Mouse (Mus musculus): ENCODE data around the gene Tgif1. TPM values are rescaled to one million over a fixed set of nuclear protein-coding genes. Genes with fewer than 3 reads are reported as not detected.
"Not testable (repeated sequence)": the region's sequence is repeated elsewhere in the genome, so short reads cannot be mapped to it uniquely, and the experiment has no call there.

The Tgif1 gene
- total and polyA plus RNA-seq, 2 experiments: 10.6 to 17.0 TPM

DNA sequence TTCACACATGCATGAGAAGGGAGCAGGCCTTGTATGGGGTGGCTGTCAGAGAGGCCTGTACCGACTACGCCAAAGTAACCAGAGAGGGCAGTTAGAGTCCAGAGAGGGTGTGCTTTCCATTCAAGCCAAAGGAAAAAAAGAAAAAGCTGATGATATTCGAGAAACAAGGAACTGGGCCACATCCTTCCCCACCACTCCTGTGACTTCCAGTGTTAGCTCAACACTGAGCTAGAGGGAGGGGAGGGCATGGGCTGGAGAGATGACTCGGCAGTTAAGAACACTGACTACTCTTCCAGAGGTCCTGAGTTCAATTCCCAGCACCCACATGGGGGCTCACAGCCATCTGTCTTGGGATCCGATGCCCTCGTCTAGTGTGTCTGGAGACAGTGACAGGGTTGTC lies 24.1 kb downstream of the Tgif1 start:
- H3K9ac ChIP-seq (ENCODE audit: low read depth, low read length): no peak overlapping the region
- H3K36me3 ChIP-seq (ENCODE audit: control insufficient read depth, insufficient read depth, low read length): no peaks in the 10 kb centered on the region
- TF ChIP-seq POLR2A (IDR thresholded peaks at IDR 0.05; ENCODE audit: extremely low read depth, insufficient read depth, low read length) (no peak), CTCF (IDR thresholded peaks at IDR 0.05; ENCODE audit: low read depth, low read length) (no peak)
- H3K4me1 ChIP-seq (ENCODE audit: control insufficient read depth, insufficient read depth, low read length): no peaks in the 10 kb centered on the region
- H3K27ac ChIP-seq (replicated peaks; ENCODE audit: insufficient read depth, low read depth, low read length): no peak overlapping the region
- WGBS: 91% methylated on average over 6 of the region's 6 CpGs
- peak; percentile 26 for DNase-seq (ENCODE audit: extremely low read depth, low read depth, low spot score)
- no peaks in the 10 kb centered on the region for H3K27me3 ChIP-seq (ENCODE audit: control insufficient read depth, insufficient read depth, low read length)
- H3K79me2 ChIP-seq (ENCODE audit: control insufficient read depth, insufficient read depth, low read length): no peaks in the 10 kb centered on the region
- H3K4me3 ChIP-seq (ENCODE audit: insufficient read depth, low read depth, low read length): no peak overlapping the region

DNA sequence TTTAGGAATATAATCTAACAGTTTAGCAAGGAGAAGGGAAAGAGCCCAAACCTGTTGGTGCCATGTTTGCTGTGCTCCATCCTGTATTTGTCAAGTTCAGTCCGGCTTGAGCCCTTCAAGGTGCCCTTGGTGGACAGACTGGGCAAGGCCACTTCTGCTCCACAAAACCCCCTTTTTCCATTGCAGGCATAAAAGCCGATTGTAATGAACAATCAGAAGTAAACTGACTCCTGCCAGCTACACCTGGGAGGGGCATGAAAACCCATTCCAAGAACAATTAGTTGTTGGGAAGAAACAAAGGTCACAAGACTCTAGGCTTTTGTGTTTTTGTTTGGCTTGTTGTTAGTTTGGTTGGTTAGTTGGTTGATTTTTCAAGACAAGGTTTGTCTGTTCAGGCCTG lies 24.8 kb downstream of the Tgif1 start:
- no peaks in the 10 kb centered on the region for H3K36me3 ChIP-seq (ENCODE audit: control insufficient read depth, insufficient read depth, low read length)
- WGBS: 87% methylated on average over 2 of the region's 2 CpGs
- no peak for DNase-seq (ENCODE audit: extremely low read depth, low read depth, low spot score)
- no peak overlapping the region for H3K9ac ChIP-seq (ENCODE audit: low read depth, low read length)
- no peaks in the 10 kb centered on the region for H3K27me3 ChIP-seq (ENCODE audit: control insufficient read depth, insufficient read depth, low read length)
- no peaks in the 10 kb centered on the region for H3K4me1 ChIP-seq (ENCODE audit: control insufficient read depth, insufficient read depth, low read length)
- H3K4me3 ChIP-seq (ENCODE audit: insufficient read depth, low read depth, low read length): no peak overlapping the region
- H3K27ac ChIP-seq (replicated peaks; ENCODE audit: insufficient read depth, low read depth, low read length): no peak overlapping the region
- TF ChIP-seq CTCF (IDR thresholded peaks at IDR 0.05; ENCODE audit: low read depth, low read length) (no peak), POLR2A (IDR thresholded peaks at IDR 0.05; ENCODE audit: extremely low read depth, insufficient read depth, low read length) (no peak)
- H3K79me2 ChIP-seq (ENCODE audit: control insufficient read depth, insufficient read depth, low read length): no peaks in the 10 kb centered on the region

DNA sequence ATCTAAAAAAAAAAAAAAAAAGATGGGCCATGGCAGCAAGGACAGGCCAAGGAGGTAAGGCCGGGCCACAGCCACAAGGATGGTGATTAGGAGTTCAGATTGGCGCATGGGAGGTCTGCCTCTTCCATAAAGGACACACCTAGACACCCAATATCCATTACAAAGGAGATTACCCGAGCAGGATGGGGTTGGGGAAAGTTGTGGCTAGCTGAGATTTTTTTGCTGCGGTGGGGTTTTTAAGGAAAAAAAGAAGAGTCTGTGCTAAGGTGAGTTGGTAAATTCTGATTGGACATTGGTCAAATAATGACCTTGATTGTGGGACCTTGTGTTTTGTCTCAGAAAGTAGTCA lies 25.2 kb downstream of the Tgif1 start:
- WGBS: 99% methylated on average over 4 of the region's 4 CpGs

DNA sequence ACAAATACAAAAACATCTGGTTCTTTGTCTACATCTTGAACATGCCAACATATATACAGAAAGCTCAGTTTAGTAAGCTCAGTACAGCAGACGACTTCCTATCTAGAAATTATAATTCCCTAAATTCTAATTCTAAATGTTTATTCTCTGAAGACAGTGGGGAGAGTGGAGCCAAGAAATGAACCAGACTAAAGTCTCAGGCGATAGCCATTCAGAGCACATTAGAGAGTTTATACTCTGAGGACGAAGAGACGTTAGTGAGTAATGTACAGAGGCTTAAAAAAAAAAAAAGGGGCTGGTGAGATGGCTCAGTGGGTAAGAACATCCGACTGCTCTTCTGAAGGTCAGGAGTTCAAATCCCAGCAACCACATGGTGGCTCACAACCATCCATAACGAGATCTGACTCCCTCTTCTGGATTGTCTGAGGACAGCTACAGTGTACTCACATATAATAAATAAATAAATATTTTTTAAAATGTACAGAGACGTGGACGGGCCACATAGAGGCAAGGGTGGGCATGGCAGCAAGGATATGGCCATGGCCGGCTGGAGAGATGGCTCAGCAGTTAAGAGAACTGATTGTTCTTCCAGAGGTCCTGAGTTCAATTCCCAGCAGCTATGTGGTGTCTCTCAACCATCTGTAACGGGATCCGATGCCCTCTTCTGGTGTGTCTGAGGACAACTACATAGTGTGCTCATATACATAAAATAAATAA lies 25.7 kb downstream of the Tgif1 start:
- not testable (repeated sequence) for DNase-seq (ENCODE audit: extremely low read depth, low read depth, low spot score); H3K27ac ChIP-seq (replicated peaks; ENCODE audit: insufficient read depth, low read depth, low read length); H3K4me1 ChIP-seq (ENCODE audit: control insufficient read depth, insufficient read depth, low read length); H3K27me3 ChIP-seq (ENCODE audit: control insufficient read depth, insufficient read depth, low read length); H3K9ac ChIP-seq (ENCODE audit: low read depth, low read length); H3K4me3 ChIP-seq (ENCODE audit: insufficient read depth, low read depth, low read length); H3K36me3 ChIP-seq (ENCODE audit: control insufficient read depth, insufficient read depth, low read length); H3K79me2 ChIP-seq (ENCODE audit: control insufficient read depth, insufficient read depth, low read length)
- 89% methylated on average over 11 of the region's 11 CpGs for WGBS

More for the DNA sequence above, 25.2 kb downstream of the Tgif1 start:
- Histone ChIP-seq H3K27ac (replicated peaks; ENCODE audit: insufficient read depth, low read depth, low read length) (no peak overlapping the region), H3K4me3 (ENCODE audit: insufficient read depth, low read depth, low read length) (no peak overlapping the region), H3K4me1 (ENCODE audit: control insufficient read depth, insufficient read depth, low read length) (no peaks in the 10 kb centered on the region), H3K79me2 (ENCODE audit: control insufficient read depth, insufficient read depth, low read length) (no peaks in the 10 kb centered on the region), H3K9ac (ENCODE audit: low read depth, low read length) (no peak overlapping the region), H3K36me3 (ENCODE audit: control insufficient read depth, insufficient read depth, low read length) (no peaks in the 10 kb centered on the region), H3K27me3 (ENCODE audit: control insufficient read depth, insufficient read depth, low read length) (no peaks in the 10 kb centered on the region)
- TF ChIP-seq POLR2A (IDR thresholded peaks at IDR 0.05; ENCODE audit: extremely low read depth, insufficient read depth, low read length): no peak
- no peak for TF ChIP-seq CTCF (IDR thresholded peaks at IDR 0.05; ENCODE audit: low read depth, low read length)
- no peak for DNase-seq (ENCODE audit: extremely low read depth, low read depth, low spot score)

DNA sequence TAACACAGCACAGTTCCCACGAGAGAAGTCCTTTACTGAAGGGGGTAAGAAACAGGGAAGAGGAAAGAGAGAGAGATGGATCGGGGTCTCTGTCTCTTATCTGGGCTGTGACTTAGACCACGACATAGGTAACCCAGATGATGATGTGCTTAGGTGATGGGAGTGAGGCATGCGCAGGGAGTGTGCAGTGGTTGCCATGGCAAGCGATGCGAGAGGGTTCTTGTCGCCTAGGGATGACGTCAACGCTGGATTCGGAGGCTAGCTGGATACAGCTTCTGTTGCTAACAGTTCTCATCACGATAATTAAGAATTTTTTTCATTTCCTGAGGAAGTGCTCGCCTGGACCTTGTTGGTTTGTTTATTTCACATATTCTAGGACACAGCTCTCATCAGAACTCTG lies 27.1 kb downstream of the Tgif1 start:
- Histone ChIP-seq H3K27ac (replicated peaks; ENCODE audit: insufficient read depth, low read depth, low read length) (no peak overlapping the region), H3K4me3 (ENCODE audit: insufficient read depth, low read depth, low read length) (no peak overlapping the region), H3K4me1 (ENCODE audit: control insufficient read depth, insufficient read depth, low read length) (no peaks in the 10 kb centered on the region), H3K27me3 (ENCODE audit: control insufficient read depth, insufficient read depth, low read length) (no peaks in the 10 kb centered on the region), H3K36me3 (ENCODE audit: control insufficient read depth, insufficient read depth, low read length) (no peaks in the 10 kb centered on the region), H3K9ac (ENCODE audit: low read depth, low read length) (no peak overlapping the region), H3K79me2 (ENCODE audit: control insufficient read depth, insufficient read depth, low read length) (no peaks in the 10 kb centered on the region)
- TF ChIP-seq CTCF (IDR thresholded peaks at IDR 0.05; ENCODE audit: low read depth, low read length): no peak
- no peak for TF ChIP-seq POLR2A (IDR thresholded peaks at IDR 0.05; ENCODE audit: extremely low read depth, insufficient read depth, low read length)
- 84% methylated on average over 12 of the region's 12 CpGs for WGBS
- no peak for DNase-seq (ENCODE audit: extremely low read depth, low read depth, low spot score)

DNA sequence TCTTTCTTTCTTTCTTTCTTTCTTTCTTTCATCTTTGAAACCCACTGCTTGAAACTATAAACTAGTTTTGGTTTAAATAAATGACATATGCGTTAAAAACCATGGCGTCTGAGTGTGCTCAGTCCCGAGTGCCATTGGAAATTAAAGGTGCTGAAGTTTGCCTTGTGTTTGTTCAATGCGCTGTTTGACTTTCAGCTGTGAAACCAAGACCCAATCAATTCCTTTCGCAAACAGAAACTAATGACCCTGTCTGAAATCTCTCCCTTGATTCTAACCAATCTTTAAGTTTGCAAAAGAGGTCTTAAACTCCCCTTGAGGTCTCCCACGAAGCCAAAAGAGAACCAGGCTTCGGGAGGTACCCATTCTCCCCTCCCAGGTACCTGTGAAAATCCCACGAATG lies 30.3 kb downstream of the Tgif1 start:
- peak; percentile 81 for DNase-seq (ENCODE audit: extremely low read depth, low read depth, low spot score)
- TF ChIP-seq POLR2A (IDR thresholded peaks at IDR 0.05; ENCODE audit: extremely low read depth, insufficient read depth, low read length) (no peak), CTCF (IDR thresholded peaks at IDR 0.05; ENCODE audit: low read depth, low read length) (no peak)
- no peaks in the 10 kb centered on the region for H3K79me2 ChIP-seq (ENCODE audit: control insufficient read depth, insufficient read depth, low read length)
- peak overlapping the region; percentile 46 for H3K4me3 ChIP-seq (ENCODE audit: insufficient read depth, low read depth, low read length)
- WGBS: 18% methylated on average over 8 of the region's 8 CpGs
- H3K9ac ChIP-seq (ENCODE audit: low read depth, low read length): peak overlapping the region; percentile 72
- no peaks in the 10 kb centered on the region for H3K36me3 ChIP-seq (ENCODE audit: control insufficient read depth, insufficient read depth, low read length)
- no peaks in the 10 kb centered on the region for H3K4me1 ChIP-seq (ENCODE audit: control insufficient read depth, insufficient read depth, low read length)
- H3K27ac ChIP-seq (replicated peaks; ENCODE audit: insufficient read depth, low read depth, low read length): peak overlapping the region; percentile 98
- H3K27me3 ChIP-seq (ENCODE audit: control insufficient read depth, insufficient read depth, low read length): no peaks in the 10 kb centered on the region

Data from liver, adult 2 months (tissue).